Mouse (Mus musculus): ENCODE data around the gene Fam50b.

DNA sequence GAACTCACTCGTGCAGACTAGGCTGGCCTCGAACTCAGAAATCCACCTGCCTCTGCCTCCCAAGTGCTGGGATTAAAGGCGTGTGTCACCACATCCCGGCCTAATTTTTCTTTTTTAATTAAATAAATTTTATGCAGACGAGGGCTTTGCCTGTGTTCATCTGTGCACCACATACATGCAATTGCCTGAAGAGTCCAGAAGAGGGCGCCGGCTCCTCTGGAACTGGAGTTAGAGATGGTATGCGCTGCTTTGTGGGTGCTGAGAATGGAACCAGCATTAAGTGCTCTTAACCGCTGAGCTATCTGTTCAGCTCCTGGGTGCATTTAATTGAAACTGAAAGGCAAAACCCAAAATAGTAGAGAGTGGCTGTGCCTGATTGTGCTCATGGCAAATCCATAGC lies 6.6 kb downstream of the Fam50b start:
- TF ChIP-seq CTCF (IDR thresholded peaks at IDR 0.05; ENCODE audit: insufficient read depth, low read length), result 0 out of 2 replicates have a peak, but pooled peaks have one; percentile 20
- no peak for TF ChIP-seq POLR2A (IDR thresholded peaks at IDR 0.05; ENCODE audit: borderline replicate concordance, extremely low read depth, low read depth, low read length)

All from lung, adult 2 months (tissue).